Mouse (Mus musculus): ENCODE results near the gene Cul4a.

- TF ChIP-seq POLR2A (IDR thresholded peaks at IDR 0.05; ENCODE audit: extremely low read depth, insufficient read depth, low read length) (no peak), CTCF (IDR thresholded peaks at IDR 0.05; ENCODE audit: low read depth, low read length) (no peak)
Observed at GRCm38 (mm10) chr8:13120882-13121665, 15.7 kb downstream of the Cul4a start.
